Mouse (Mus musculus) cerebellum, adult 2 months (tissue): ENCODE measurements around the gene Baiap2.

Experiments
- CTCF ChIP-seq: fragments of 200-500 bp; IDR thresholded peaks from 2 replicates; pipeline ENCODE4 v1.5.1; 2011; ENCODE audit warnings: low read depth, mild to moderate bottlenecking, control low read depth, low read length, moderate library complexity, borderline replicate concordance; ENCODE audit not compliant: insufficient read depth
- POLR2A ChIP-seq: fragments of 200-500 bp; IDR thresholded peaks from 2 replicates; pipeline ENCODE4 v1.6.1; 2011; ENCODE audit warnings: low read length, control low read depth, borderline replicate concordance; ENCODE audit not compliant: insufficient read depth

DNA sequence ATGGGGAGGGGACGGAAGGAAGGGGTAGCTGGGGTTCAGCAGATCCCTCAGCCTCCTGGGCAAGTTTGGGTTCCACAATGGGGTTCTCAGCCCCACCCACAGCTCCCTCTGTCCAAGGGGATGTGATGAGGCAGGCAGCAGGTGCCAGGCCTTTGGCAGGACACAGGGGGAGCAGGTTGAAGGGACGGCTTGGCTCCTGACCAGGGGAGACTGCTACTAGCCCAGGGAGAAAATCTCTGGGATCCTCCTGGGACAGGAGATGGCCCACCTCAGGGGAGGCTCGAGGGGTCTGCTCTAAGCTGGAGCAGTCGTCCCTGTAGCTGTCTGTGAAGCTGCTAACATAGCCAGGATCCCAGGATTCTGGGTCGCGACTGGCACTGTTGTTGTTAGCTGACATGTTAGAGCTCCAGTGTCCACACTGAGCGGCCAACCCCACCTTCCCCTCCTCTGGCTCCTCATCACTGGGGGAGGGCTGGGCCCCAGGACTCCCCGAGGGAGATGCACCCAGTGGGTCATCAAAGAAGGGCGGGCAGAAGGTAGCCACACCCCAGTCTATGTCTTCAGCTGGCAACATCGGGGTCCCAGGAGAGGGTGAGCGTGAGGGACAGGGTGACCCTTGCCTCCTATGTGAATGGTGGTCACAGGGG lies 68.7 kb downstream of the Baiap2 start:
- TF ChIP-seq POLR2A (no peak), CTCF (no peak)
